Mouse (Mus musculus) heart, embryonic 12.5 days (tissue): Measurements from ENCODE around the gene Clpb. TPM values are rescaled to one million over a fixed set of nuclear protein-coding genes. Genes with fewer than 3 reads are reported as not detected.
A peak's percentile ranks its signal among the peaks of the same experiment; 100 is the strongest.
"Not testable (repeated sequence)": the region's sequence is repeated elsewhere in the genome, so short reads cannot be mapped to it uniquely, and the experiment has no call there.

Experiments
- ATAC-seq: fragments of 200-750 bp; cut with Nextera tagmentation; 2 replicates; pipeline ENCODE4 v1.8.0; 2017; ENCODE audit warnings: moderate TSS enrichment, moderate library complexity; ENCODE audit not compliant: insufficient number of reproducible peaks, low FRiP score
- H3K27ac ChIP-seq: fragments of 300-500 bp; sonication (generic); 2 replicates; pipeline ENCODE4 v1.5.1; 2016; ENCODE audit warnings: mild to moderate bottlenecking, moderate library complexity; ENCODE audit not compliant: poor library complexity, severe bottlenecking
- H3K27me3 ChIP-seq: fragments of 300-500 bp; sonication (generic); replicated peaks from 2 replicates; pipeline ENCODE4 v1.6.1; 2016; ENCODE audit warnings: mild to moderate bottlenecking, moderate library complexity
- H3K36me3 ChIP-seq: fragments of 300-500 bp; sonication (generic); 2 replicates; pipeline ENCODE4 v1.6.1; 2016; ENCODE audit warnings: mild to moderate bottlenecking, moderate library complexity
- H3K4me1 ChIP-seq: fragments of 300-500 bp; sonication (generic); replicated peaks from 2 replicates; pipeline ENCODE4 v1.6.1; 2016; ENCODE audit warnings: mild to moderate bottlenecking
- H3K4me2 ChIP-seq: fragments of 300-500 bp; sonication (generic); 2 replicates; pipeline ENCODE4 v1.6.1; 2016; ENCODE audit warnings: mild to moderate bottlenecking, moderate library complexity
- H3K4me3 ChIP-seq: fragments of 300-500 bp; sonication (generic); 2 replicates; pipeline ENCODE4 v1.5.1; 2016; ENCODE audit warnings: mild to moderate bottlenecking
- H3K9ac ChIP-seq: fragments of 300-500 bp; sonication (generic); 2 replicates; pipeline ENCODE4 v1.6.1; 2016; ENCODE audit warnings: mild to moderate bottlenecking, moderate library complexity
- H3K9me3 ChIP-seq: fragments of 300-500 bp; sonication (generic); replicated peaks from 2 replicates; pipeline ENCODE4 v1.6.1; 2016; ENCODE audit warnings: mild to moderate bottlenecking, moderate library complexity
- WGBS: fragments of 180-500 bp; shearing (Covaris S2); methylation state at CpG from one replicate; pipeline ENCODE4 v1.1.7; 2016; 5-methylcytosine and 5-hydroxymethylcytosine counted together
- polyA plus RNA-seq: library from polyadenylated mRNA; unstranded; fragments of >200 nt; fragmentation: Nextera tagmentation; extraction: Ambion mirVana; gene quantifications from 2 replicates; pipeline ENCODE4 v1.2.1, GENCODE M21; 2016

Gene Clpb
- polyA plus RNA-seq, result 44.8 and 47.8 TPM in 2 replicates

- H3K4me2 ChIP-seq, result peak within 1 kb of the TSS; percentile 79
- peak; percentile 99 for ATAC-seq
These were observed at the start of gene Clpb for GRCm38 (mm10) chr7:101663514-101664159. Gene Clpb (plus strand): TSS chr7:101663633.

DNA sequence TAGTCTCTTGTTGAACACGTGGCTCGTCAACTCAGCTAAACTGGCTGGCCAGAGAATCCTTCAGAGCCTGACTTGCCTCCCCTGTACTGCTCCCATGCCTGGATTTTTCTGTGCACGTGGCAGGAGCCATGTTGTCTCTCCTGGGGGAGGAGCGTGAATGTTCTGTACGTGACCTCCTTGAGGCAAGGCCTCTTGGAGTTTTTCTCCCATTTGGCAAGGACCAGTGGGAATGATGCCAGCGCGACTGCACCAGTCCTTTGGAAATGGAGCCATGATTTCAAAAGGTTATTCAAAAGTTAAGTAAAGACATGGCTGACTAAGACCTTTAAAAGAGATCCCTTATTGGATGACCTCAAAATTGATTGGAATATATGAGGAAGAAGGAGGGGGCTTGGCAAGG is 48.0 kb upstream of the Clpb start:
- no peak overlapping the region for H3K9ac ChIP-seq
- WGBS, result 80% methylated on average over 7 of the region's 7 CpGs
- H3K27ac ChIP-seq, result no peak overlapping the region
- ATAC-seq, result no peak
- no peaks in the 10 kb centered on the region for H3K36me3 ChIP-seq
- H3K4me3 ChIP-seq, result no peak overlapping the region
- H3K4me1 ChIP-seq, result peaks cover 6% of the 10 kb centered on the region
- H3K4me2 ChIP-seq, result no peak overlapping the region
- H3K9me3 ChIP-seq, result no peaks in the 10 kb centered on the region; the same call in 1 of the 2 replicates
- H3K27me3 ChIP-seq, result no peaks in the 10 kb centered on the region

More at GRCm38 (mm10) chr7:101663514-101664159, at the start of gene Clpb:
- Histone ChIP-seq H3K9me3 (no peaks in the 10 kb centered on the region), H3K4me1 (peaks cover 14% of the 10 kb centered on the region), H3K36me3 (no peaks in the 10 kb centered on the region), H3K27me3 (0 out of 2 replicates have a peak, but pooled peaks cover under 1% of the 10 kb centered on the region), H3K4me3 (peak within 1 kb of the TSS; percentile 64), H3K9ac (peak within 1 kb of the TSS; percentile 55), H3K27ac (peak within 1 kb of the TSS; percentile 14; the same call in 1 of the 2 replicates)
- 2% methylated on average over 49 of the region's 49 CpGs for WGBS

GRCm38 (mm10) chr7:101616136-101616835 is 47.1 kb upstream of the Clpb start:
- H3K36me3 ChIP-seq, result no peaks in the 10 kb centered on the region
- no peak overlapping the region for H3K27ac ChIP-seq
- H3K4me1 ChIP-seq, result peaks cover 6% of the 10 kb centered on the region
- no peak for ATAC-seq
- H3K4me2 ChIP-seq, result no peak overlapping the region
- H3K9me3 ChIP-seq, result no peaks in the 10 kb centered on the region; the same call in 1 of the 2 replicates
- H3K9ac ChIP-seq, result no peak overlapping the region
- H3K4me3 ChIP-seq, result no peak overlapping the region
- H3K27me3 ChIP-seq, result no peaks in the 10 kb centered on the region
- WGBS, result 70% methylated on average over 6 of the region's 6 CpGs

GRCm38 (mm10) chr7:101617438-101618165 is 45.8 kb upstream of the Clpb start:
- ATAC-seq, result no peak
- no peaks in the 10 kb centered on the region for H3K27me3 ChIP-seq
- no peaks in the 10 kb centered on the region for H3K9me3 ChIP-seq
- no peak overlapping the region for H3K4me3 ChIP-seq
- H3K4me1 ChIP-seq, result peaks cover 6% of the 10 kb centered on the region
- no peak overlapping the region for H3K27ac ChIP-seq
- no peaks in the 10 kb centered on the region for H3K36me3 ChIP-seq
- no peak overlapping the region for H3K4me2 ChIP-seq
- WGBS, result 69% methylated on average over 10 of the region's 10 CpGs
- no peak overlapping the region for H3K9ac ChIP-seq

DNA sequence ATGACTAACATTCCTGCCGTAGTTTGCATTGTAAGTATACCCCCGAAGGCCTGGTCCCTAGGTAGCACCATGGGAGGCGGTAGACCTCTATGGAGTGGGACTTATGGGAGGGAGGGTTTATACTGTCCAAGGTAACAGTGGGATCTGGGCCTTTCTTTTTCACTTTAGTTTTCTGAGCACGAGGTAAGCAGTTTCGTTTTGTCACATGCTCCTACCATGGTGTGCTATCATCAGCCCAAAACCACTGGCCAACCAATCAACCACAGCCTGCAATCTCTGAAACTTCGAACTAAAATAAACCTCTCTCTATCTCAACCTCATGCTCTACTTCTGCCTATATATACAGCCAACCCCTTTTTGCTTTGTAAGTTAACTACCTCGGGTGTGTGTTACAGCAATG is 45.2 kb upstream of the Clpb start:
- Histone ChIP-seq H3K4me2 (no peak overlapping the region), H3K27ac (no peak overlapping the region), H3K4me3 (no peak overlapping the region), H3K9me3 (no peaks in the 10 kb centered on the region), H3K4me1 (peaks cover 6% of the 10 kb centered on the region), H3K27me3 (0 out of 2 replicates have a peak, but pooled peaks cover 4% of the 10 kb centered on the region), H3K9ac (no peak overlapping the region), H3K36me3 (no peaks in the 10 kb centered on the region)
- 65% methylated on average over 7 of the region's 7 CpGs for WGBS
- ATAC-seq, result no peak

DNA sequence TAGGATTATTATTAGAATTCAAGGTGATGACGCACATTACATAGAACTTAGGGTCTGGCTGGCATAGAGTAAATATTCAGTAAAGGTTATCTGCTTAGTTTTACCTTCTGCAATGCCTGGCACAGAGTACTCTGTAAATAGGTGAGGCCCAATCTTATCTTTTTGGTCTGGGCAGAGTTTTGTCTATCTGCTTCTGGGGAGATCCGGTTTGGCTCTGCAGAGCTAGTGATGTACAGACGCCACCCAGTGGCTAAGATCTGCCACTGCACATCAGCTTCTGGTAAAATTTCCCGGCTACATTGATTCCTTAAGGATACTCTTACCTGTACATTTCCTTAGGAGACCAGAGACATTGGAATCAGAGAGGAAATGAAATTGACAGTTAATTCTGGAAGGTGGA is 43.1 kb upstream of the Clpb start:
- no peak overlapping the region for H3K4me2 ChIP-seq
- H3K4me3 ChIP-seq, result no peak overlapping the region
- no peaks in the 10 kb centered on the region for H3K36me3 ChIP-seq
- WGBS, result 26% methylated on average over 4 of the region's 4 CpGs
- no peak overlapping the region for H3K27ac ChIP-seq
- no peak for ATAC-seq
- H3K9ac ChIP-seq, result no peak overlapping the region
- no peaks in the 10 kb centered on the region for H3K9me3 ChIP-seq
- H3K27me3 ChIP-seq, result 0 out of 2 replicates have a peak, but pooled peaks cover 4% of the 10 kb centered on the region
- H3K4me1 ChIP-seq, result peaks cover 6% of the 10 kb centered on the region

DNA sequence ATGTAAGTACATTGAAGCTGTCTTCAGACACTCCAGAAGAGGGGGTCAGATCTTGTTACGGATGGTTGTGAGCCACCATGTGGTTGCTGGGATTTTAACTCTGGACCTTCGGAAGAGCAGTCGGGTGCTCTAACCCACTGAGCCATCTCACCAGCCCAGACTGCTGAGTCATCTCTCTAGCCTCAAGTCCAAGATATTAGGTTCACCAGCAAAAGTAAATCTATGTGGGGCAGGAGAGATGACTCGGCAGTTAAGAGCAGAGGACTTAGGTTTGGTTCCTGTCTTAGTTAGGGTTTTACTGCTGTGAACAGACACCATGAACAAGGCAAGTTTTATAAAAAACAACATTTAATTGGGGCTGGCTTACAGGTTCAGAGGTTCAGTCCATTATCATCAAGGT is 41.6 kb upstream of the Clpb start:
- not testable (repeated sequence) for H3K4me3 ChIP-seq, H3K36me3 ChIP-seq, H3K27ac ChIP-seq, H3K4me1 ChIP-seq, H3K9me3 ChIP-seq, H3K27me3 ChIP-seq, H3K4me2 ChIP-seq, ATAC-seq, H3K9ac ChIP-seq
- 77% methylated on average over 4 of the region's 4 CpGs for WGBS

DNA sequence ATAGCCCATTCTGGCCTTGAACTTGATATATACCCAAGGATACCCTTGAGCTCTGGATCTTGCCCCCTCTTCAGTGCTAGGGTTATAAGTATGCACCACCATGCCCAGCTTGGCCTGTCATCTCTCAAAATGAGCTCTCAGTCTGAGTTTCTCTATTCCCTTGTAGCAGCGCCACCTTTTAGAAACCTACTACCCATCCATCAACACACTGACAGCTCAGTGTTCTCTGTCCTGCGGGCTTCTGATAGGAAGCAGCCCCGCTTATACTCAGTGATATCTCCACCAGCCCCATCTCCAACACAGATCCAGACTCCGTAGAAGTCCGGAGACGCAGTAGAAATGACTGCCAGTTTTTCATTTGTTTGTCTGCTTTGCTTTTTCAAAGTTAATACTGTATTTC is 39.1 kb upstream of the Clpb start:
- no peak overlapping the region for H3K4me2 ChIP-seq
- WGBS, result 39% methylated on average over 6 of the region's 6 CpGs
- no peak overlapping the region for H3K4me3 ChIP-seq
- no peak overlapping the region for H3K9ac ChIP-seq
- no peak overlapping the region for H3K27ac ChIP-seq
- ATAC-seq, result no peak
- H3K36me3 ChIP-seq, result no peaks in the 10 kb centered on the region
- no peaks in the 10 kb centered on the region for H3K4me1 ChIP-seq
- no peaks in the 10 kb centered on the region for H3K9me3 ChIP-seq
- 0 out of 2 replicates have a peak, but pooled peaks cover 4% of the 10 kb centered on the region for H3K27me3 ChIP-seq

DNA sequence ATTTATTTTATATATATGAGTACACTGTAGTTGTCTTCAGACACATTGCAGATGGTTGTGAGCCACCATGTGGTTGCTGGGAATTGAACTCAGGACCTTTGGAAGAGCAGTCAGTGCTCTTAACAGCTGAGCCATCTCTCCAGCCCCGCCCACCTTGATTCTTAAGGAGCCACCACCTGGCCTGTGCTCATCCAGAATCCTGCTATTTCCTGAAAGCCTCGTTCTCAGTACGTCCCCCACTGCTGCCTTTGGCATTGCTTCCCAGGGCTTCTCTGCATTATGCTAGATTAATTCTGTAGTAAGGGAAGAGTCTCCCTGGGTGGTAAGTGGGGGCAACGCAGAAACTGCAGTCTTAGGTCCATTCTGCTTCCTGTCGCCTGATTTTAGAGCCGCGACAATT is 36.3 kb upstream of the Clpb start:
- 67% methylated on average over 7 of the region's 7 CpGs for WGBS
- H3K4me1 ChIP-seq, H3K27ac ChIP-seq, H3K36me3 ChIP-seq, H3K4me3 ChIP-seq, H3K4me2 ChIP-seq, H3K9me3 ChIP-seq, H3K27me3 ChIP-seq, ATAC-seq, H3K9ac ChIP-seq: not testable (repeated sequence)

DNA sequence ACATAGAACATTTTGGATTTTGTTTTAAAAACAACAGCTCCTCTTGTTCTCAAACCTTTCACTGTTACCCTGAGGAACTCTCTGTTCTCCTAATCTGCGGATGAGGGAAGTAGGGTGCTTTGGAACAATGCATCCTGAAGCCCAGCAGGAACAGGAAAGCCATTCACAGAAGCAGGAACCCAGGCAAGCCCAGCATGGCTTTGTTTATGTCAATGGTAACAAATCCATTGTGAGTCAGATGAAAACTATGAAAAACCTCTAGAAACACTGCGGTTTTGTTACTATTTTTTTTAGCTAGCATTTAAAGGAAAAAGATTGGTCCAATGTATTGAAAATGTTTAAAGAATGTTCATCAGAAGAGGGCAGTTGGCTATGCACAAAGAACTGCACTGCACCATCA is 35.0 kb upstream of the Clpb start:
- no peaks in the 10 kb centered on the region for H3K27me3 ChIP-seq
- 48% methylated on average over 2 of the region's 2 CpGs for WGBS
- no peaks in the 10 kb centered on the region for H3K4me1 ChIP-seq
- no peak overlapping the region for H3K9ac ChIP-seq
- H3K36me3 ChIP-seq, result no peaks in the 10 kb centered on the region
- no peaks in the 10 kb centered on the region for H3K9me3 ChIP-seq
- H3K27ac ChIP-seq, result no peak overlapping the region
- ATAC-seq, result no peak
- H3K4me3 ChIP-seq, result no peak overlapping the region
- no peak overlapping the region for H3K4me2 ChIP-seq

DNA sequence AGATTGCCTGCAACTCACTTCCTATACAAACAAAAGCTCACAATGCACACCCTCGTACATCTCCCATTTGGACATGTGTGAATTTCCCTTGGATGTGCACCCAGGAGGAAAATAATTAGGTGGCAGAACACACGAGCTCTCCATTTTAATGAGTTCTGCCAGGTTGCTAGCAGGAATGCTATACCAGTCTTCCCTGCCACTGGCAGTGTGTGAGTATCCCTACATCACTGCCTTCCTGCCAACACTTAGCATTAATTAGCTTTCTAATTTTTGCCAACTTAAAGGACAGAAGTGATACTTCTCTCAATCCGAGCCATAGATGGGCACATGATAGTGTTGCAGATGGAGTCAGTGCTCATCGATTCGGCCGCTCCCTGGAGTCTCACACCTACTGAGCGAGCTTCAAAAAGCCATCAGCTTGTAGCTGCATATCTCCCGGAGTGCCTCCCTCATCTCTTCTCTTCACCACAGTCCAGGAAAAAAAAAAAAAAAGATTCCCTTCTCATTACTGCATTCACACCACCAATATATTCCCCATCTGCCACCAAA is 29.7 kb upstream of the Clpb start:
- H3K27ac ChIP-seq, result no peak overlapping the region
- no peaks in the 10 kb centered on the region for H3K4me1 ChIP-seq
- WGBS, result 65% methylated on average over 8 of the region's 8 CpGs
- H3K27me3 ChIP-seq, result no peaks in the 10 kb centered on the region
- H3K36me3 ChIP-seq, result no peaks in the 10 kb centered on the region
- no peak overlapping the region for H3K4me2 ChIP-seq
- no peak overlapping the region for H3K9ac ChIP-seq
- no peaks in the 10 kb centered on the region for H3K9me3 ChIP-seq
- no peak overlapping the region for H3K4me3 ChIP-seq
- no peak for ATAC-seq
